Mouse (Mus musculus): ENCODE measurements around the gene Nfatc2. TPM values are rescaled to one million over a fixed set of nuclear protein-coding genes. Genes with fewer than 3 reads are reported as not detected.

The Nfatc2 gene
- polyA plus RNA-seq, 1 experiment: 0.91 TPM

- Histone ChIP-seq H3K27ac (replicated peaks; ENCODE audit: low read depth, low read length) (no peak overlapping the region), H3K4me1 (ENCODE audit: control insufficient read depth, insufficient read depth, insufficient read length, low read length) (no peaks in the 10 kb centered on the region), H3K4me3 (ENCODE audit: insufficient read depth, low read depth, low read length) (no peak overlapping the region)
These were observed 84.7 kb downstream of the Nfatc2 start for GRCm38 (mm10) chr2:168516717-168517116.

DNA sequence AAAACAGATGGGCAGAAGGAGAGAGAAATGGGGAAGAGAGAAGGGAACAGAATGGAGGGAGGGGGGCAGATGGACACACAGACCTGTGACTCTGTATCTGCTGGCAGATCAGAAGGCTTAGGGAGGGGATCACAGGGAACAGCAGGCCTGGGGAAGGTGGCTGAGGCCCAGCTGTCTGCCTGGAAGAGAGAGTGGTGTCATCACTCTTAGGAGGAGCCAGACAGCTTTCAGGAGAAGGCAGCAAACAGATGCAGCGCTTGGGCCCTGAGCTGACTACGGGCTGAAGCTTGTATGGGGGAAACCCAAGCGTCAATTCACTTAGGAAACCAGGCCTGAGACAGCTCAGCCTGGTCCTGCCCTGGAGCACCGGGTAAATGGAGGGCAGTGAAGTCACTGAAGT, 86.0 kb downstream of the Nfatc2 start:
- Histone ChIP-seq H3K27ac (replicated peaks; ENCODE audit: low read depth, low read length) (no peak overlapping the region), H3K4me1 (ENCODE audit: control insufficient read depth, insufficient read depth, insufficient read length, low read length) (no peaks in the 10 kb centered on the region), H3K4me3 (ENCODE audit: insufficient read depth, low read depth, low read length) (no peak overlapping the region)

DNA sequence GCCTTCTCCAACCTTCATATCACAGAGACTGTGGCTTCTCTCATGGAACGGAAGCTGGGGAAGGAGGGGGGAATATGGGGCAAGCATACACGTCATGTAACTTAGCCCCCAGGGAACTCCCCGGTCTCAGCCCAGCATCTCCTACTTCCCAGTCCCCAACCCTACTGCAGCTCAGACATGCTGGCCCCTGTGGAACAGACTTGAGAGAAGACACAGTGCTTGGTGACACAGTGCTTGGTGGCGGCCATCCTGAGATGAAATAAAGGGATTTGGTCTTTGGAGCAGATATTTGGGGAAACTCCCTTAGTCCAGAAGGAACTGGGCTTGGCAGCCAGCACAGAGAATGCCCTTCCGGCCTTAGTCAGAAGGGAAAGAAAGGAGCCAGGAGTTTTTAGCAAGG, 87.3 kb downstream of the Nfatc2 start:
- no peak overlapping the region for H3K4me3 ChIP-seq (ENCODE audit: insufficient read depth, low read depth, low read length)
- H3K4me1 ChIP-seq (ENCODE audit: control insufficient read depth, insufficient read depth, insufficient read length, low read length): no peaks in the 10 kb centered on the region
- H3K27ac ChIP-seq (replicated peaks; ENCODE audit: low read depth, low read length): no peak overlapping the region

- Histone ChIP-seq H3K27ac (replicated peaks; ENCODE audit: low read depth, low read length) (no peak overlapping the region), H3K4me1 (ENCODE audit: control insufficient read depth, insufficient read depth, insufficient read length, low read length) (no peaks in the 10 kb centered on the region)
These were observed 89.9 kb downstream of the Nfatc2 start for GRCm38 (mm10) chr2:168511529-168511928.

DNA sequence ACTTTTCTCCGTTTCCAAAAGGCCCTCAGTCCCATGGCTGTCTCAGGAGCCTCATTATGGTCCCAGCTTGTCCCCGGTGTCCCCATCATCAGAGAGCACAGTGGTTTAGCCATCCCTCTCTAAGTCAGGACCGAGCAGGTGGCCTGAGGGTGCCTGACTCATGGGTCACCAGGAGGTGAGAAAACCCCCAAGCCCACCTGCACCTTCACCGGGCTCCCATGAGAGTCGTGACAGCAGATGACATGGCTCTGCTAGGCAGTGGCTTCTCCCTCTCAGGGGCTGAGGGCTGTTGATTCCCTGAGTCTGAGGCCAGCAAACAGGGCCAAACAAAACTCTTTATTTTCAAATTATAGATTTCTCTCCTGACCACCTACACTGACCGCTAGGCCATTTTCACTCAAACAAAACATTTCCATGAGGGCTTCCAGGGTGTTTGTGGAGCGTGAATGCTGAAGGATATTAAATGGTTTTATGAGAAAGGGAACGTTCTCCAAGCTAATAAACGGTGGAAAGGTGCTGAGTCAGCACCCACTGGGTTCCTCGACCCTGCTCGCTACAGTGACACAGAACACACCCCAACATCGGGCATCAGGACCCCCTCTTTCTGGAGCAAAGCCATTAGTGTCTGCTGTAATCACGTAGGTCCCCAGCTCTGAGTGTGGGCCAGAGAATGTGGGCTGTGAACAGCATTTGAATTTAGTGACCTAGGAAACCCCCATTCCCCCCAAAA, 92.8 kb downstream of the Nfatc2 start:
- Histone ChIP-seq H3K4me3 (ENCODE audit: insufficient read depth, low read depth, low read length) (no peak overlapping the region), H3K27ac (replicated peaks; ENCODE audit: low read depth, low read length) (no peak overlapping the region), H3K4me1 (ENCODE audit: control insufficient read depth, insufficient read depth, insufficient read length, low read length) (no peaks in the 10 kb centered on the region)

More at GRCm38 (mm10) chr2:168511529-168511928, 89.9 kb downstream of the Nfatc2 start:
- H3K4me3 ChIP-seq (ENCODE audit: insufficient read depth, low read depth, low read length): no peak overlapping the region

- no peaks in the 10 kb centered on the region for H3K4me1 ChIP-seq (ENCODE audit: control insufficient read depth, insufficient read depth, insufficient read length, low read length)
- no peak overlapping the region for H3K4me3 ChIP-seq (ENCODE audit: insufficient read depth, low read depth, low read length)
- no peak overlapping the region for H3K27ac ChIP-seq (replicated peaks; ENCODE audit: low read depth, low read length)
These were observed 96.8 kb downstream of the Nfatc2 start for GRCm38 (mm10) chr2:168504431-168505182.

- H3K4me1 ChIP-seq (ENCODE audit: control insufficient read depth, insufficient read depth, insufficient read length, low read length): no peaks in the 10 kb centered on the region
- H3K27ac ChIP-seq (replicated peaks; ENCODE audit: low read depth, low read length): no peak overlapping the region
- no peak overlapping the region for H3K4me3 ChIP-seq (ENCODE audit: insufficient read depth, low read depth, low read length)
These were observed 97.7 kb downstream of the Nfatc2 start for GRCm38 (mm10) chr2:168503735-168504134.

GRCm38 (mm10) chr2:168500750-168501149, 100.7 kb downstream of the Nfatc2 start:
- Histone ChIP-seq H3K27ac (replicated peaks; ENCODE audit: low read depth, low read length) (no peak overlapping the region), H3K4me3 (ENCODE audit: insufficient read depth, low read depth, low read length) (no peak overlapping the region), H3K4me1 (ENCODE audit: control insufficient read depth, insufficient read depth, insufficient read length, low read length) (no peaks in the 10 kb centered on the region)

DNA sequence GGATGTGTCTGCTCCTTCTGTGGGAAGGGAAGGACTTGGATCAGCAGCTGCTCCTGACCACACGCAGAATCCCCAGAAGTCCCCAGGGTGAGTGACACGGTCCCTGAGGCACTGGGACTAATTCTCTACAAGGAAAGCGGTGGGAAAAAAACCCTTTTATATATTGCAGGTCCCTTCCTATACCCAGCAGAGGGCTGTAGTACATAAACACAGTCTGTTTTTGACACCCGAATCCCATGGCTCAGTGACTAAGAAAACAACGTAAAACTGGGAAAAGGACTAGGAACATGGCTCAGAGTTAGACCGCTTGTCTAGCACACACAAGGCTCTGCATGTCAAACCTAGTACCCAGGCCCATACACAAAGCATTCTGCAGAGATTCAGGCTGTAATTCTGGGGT, 101.2 kb downstream of the Nfatc2 start:
- H3K27ac ChIP-seq (replicated peaks; ENCODE audit: low read depth, low read length): no peak overlapping the region
- no peaks in the 10 kb centered on the region for H3K4me1 ChIP-seq (ENCODE audit: control insufficient read depth, insufficient read depth, insufficient read length, low read length)
- H3K4me3 ChIP-seq (ENCODE audit: insufficient read depth, low read depth, low read length): no peak overlapping the region

DNA sequence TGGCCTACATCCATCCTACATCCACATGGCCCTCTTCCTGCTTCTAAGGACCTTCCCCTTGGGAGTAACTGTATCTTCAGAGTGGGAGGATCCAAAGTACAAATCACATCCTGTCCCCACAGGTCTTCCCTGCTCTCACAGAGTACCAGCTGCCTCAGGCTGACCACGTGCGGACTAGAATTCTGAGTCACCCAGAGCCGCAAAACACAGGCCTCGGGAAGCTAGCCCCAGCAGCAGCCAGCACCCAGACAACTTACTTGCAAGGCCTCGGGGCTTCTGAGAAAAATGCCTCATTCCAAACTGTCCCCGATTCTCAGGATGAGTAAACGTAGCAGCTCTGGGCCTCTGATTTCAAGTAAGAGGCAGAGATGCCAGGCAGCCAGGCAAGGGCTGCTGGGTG, 109.7 kb downstream of the Nfatc2 start:
- Histone ChIP-seq H3K27ac (replicated peaks; ENCODE audit: low read depth, low read length) (no peak overlapping the region), H3K4me3 (ENCODE audit: insufficient read depth, low read depth, low read length) (no peak overlapping the region), H3K4me1 (ENCODE audit: control insufficient read depth, insufficient read depth, insufficient read length, low read length) (no peaks in the 10 kb centered on the region)

DNA sequence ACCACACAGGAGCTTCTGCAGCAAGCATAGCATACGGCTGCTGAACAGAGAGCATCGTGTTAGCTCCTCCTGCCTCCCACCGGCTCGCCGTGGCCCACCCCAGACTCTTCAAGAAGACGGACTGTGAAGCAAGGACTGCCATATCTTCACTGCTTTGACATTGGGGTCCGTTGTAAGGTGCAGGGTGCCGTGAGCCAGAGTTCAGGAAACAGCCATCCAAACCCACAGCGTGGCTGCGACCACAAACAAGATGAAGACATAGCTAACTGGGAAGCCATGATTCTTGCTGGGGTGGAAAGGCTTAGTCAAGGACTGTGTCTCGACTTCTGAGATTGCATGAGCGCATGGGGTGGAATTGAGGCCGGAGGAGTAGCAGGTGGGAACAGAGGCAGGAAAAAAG, 111.5 kb downstream of the Nfatc2 start:
- H3K4me1 ChIP-seq (ENCODE audit: control insufficient read depth, insufficient read depth, insufficient read length, low read length): no peaks in the 10 kb centered on the region
- H3K4me3 ChIP-seq (ENCODE audit: insufficient read depth, low read depth, low read length): no peak overlapping the region
- no peak overlapping the region for H3K27ac ChIP-seq (replicated peaks; ENCODE audit: low read depth, low read length)

GRCm38 (mm10) chr2:168488158-168488925, 113.1 kb downstream of the Nfatc2 start:
- H3K4me3 ChIP-seq (ENCODE audit: insufficient read depth, low read depth, low read length): no peak overlapping the region
- no peak overlapping the region for H3K27ac ChIP-seq (replicated peaks; ENCODE audit: low read depth, low read length)
- H3K4me1 ChIP-seq (ENCODE audit: control insufficient read depth, insufficient read depth, insufficient read length, low read length): no peaks in the 10 kb centered on the region

- Histone ChIP-seq H3K4me3 (ENCODE audit: insufficient read depth, low read depth, low read length) (no peak overlapping the region), H3K4me1 (ENCODE audit: control insufficient read depth, insufficient read depth, insufficient read length, low read length) (peaks cover 8% of the 10 kb centered on the region; the same call in 1 of the 2 replicates), H3K27ac (replicated peaks; ENCODE audit: low read depth, low read length) (no peak overlapping the region)
These were observed 120.3 kb downstream of the Nfatc2 start for GRCm38 (mm10) chr2:168481121-168481520.

- Histone ChIP-seq H3K27ac (replicated peaks; ENCODE audit: low read depth, low read length) (no peak overlapping the region), H3K4me1 (ENCODE audit: control insufficient read depth, insufficient read depth, insufficient read length, low read length) (peaks cover 8% of the 10 kb centered on the region; the same call in 1 of the 2 replicates), H3K4me3 (ENCODE audit: insufficient read depth, low read depth, low read length) (no peak overlapping the region)
These were observed 120.8 kb downstream of the Nfatc2 start for GRCm38 (mm10) chr2:168480692-168481091.

- peaks cover 8% of the 10 kb centered on the region; the same call in 1 of the 2 replicates for H3K4me1 ChIP-seq (ENCODE audit: control insufficient read depth, insufficient read depth, insufficient read length, low read length)
- no peak overlapping the region for H3K4me3 ChIP-seq (ENCODE audit: insufficient read depth, low read depth, low read length)
- no peak overlapping the region for H3K27ac ChIP-seq (replicated peaks; ENCODE audit: low read depth, low read length)
These were observed 121.5 kb downstream of the Nfatc2 start for GRCm38 (mm10) chr2:168479930-168480329.

Data from brown adipose tissue, adult 24 weeks (tissue).